Mouse (Mus musculus) liver (tissue): ENCODE measurements around the gene Ikzf3.

ENCODE experiments used
- DNase-seq: peaks from one replicate; pipeline ENCODE4 v3.0.0-alpha.2; 2020; ENCODE audit warnings: mixed read lengths

Ikzf3 gene

DNA sequence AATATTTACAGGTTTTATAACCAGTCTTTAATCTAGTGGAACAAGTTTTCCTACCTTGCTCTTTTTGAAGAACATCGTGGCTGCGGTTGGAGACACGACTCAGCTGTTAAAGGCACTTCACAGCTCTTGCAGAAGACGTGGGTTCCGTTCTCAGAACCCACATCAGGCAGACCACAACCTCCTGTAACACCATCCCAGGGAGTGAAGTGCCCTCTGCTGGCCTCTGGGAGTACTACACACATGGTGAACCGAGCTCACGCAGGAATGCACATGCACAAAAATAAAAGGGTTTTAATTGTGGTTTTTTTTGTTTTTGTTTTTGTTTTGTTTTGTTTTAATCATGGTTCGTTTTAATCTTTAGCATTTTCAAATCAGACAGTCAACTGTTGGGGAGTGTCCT, 22.5 kb upstream of the Ikzf3 start:
- DNase-seq, result peak; percentile 42

DNA sequence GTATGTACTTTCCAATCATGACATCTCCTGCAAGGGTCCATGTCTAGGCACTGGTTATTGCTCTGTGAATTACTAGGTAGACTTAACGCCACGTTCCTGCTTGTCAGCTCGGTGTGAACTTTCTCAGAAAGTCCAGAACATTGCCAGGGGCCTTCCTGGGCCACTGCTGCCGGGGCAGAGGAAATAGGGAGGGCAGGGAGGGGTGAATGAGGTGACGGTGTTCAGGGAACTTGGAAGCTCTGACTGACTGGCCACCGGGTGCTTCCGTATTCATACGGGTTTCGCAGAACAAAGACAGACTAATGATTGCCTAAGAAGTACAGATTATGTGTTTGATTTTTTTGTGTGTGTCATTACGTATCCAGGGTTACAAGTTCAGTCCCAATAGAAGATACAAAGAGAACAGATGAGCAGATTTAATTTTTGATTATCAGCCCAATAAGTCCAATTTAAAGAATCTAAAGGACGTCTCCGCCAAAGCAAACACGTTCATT, 18.1 kb upstream of the Ikzf3 start:
- no peak for DNase-seq

DNA sequence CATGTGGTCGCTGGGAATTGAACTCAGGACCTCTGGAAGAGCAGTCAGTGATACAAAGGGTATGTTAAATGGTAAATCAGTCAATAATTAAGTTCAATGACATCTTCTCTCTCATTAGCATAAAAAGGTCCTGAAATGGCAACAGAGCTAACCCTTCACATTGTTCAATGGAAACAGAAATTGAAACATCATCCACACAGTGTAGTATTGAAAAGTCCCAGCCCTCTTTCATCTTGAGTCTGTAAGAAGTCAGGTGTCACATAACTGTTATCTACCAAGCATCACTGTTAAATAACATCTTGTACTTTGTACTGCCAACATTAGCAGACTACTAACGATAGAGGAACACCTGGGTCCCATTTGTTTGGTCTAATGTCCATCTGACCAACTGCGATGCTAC, 17.2 kb upstream of the Ikzf3 start:
- DNase-seq, result no peak

DNA sequence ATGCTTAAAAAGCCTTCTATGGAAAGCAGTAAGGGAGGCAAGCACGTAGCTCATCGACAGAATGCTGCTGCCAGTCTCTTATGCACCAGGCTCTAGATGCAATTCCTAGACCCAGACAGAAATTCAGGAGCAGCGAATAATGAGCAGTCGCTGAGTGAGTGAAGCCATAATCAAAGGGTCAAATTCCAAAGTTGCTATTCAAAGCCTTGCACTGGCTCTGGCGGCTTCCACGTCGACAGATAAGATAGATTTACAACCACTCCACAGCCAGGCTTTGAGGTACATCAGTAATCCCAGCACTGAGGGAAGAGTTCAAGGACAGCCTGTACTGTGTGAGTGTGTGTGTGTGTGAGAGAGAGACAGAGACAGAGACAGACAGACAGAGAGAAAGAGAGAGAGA, 15.1 kb upstream of the Ikzf3 start:
- DNase-seq, result no peak

DNA sequence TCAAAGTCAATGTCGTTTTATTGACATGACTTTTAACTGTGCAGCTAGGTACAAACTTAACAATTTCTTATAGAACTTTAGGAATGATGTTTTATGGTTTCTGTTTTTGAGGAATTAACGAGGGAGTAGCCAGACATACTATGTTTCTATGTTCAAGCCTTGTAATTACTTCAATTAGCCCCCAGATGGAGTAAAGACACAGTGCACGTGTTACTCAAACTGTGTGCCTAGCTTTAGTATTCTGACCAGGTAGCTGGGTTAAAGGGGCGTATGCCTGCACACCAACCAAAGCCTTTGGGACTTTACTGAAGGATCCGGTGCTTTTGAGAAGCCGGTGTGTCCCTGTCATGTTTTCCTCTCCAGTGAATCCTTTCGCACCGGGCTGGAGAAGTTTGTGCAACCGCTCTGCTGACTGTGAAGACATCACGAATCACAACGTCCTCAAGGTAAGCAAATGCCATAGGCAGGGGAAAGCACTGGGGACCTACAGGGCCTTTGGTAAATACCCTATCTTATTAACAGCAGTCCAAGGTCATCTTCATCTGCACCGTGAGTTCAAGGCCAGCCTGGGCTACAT, 9.4 kb upstream of the Ikzf3 start:
- DNase-seq, result no peak

DNA sequence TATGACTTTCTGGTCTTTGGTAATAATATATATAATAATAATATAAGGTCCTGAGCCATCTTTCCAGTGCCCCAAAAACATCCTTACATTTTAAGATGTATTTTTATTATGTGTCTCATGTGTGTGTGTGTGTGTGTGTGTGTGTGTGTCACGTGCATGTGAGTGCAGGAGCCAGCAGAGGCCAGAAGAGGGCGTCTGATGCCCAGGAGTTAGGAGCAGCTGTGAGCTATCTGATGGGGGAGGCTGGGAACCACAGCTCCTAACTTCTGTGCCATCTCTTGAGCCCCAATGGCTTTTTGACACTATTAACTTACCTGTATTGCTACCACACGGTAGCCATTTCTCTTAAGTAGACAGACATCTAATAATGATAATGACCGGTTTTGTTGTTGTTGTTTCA, 8.1 kb upstream of the Ikzf3 start:
- DNase-seq, result no peak

DNA sequence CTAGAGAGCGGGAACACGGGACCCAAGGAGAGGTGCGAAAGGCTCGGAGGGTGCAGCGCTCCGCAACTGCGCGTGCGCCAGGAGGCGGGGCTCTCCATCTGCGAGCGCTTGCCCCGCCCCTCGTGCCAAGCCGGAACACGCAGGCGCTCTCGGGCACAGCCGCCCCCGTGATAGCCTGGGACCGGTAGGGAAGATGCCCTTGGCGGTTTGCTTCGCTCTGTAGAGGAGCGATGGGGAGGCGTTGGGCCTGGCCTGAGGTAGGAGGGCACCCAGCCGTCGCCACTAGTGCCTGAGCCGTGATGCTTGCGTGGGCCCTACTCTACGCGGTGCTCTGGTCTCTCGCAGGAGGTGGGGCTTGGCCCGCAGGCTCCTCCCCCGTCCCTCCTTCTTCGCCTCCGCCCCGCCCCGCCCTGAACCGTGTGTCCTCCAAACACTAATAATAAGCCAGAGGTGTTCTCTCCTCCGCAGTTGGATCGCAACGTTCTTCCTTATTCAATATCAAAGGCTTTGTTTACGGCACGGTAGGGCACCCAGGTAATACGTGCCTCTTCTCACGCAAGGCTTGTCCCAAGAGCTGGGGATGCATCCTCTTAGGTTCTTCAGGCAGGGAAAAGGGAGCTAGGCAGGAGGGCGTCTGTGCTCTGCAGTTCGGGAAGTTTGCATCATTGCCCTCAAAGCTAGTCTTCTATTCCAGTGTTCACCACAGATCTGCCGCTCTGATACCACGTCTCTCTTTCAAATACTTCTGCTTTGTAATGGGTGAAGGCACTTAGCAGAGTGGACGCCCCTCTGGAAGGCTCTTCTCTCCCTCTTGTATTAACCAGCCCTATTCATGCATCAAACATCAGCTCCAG, 5.4 kb upstream of the Ikzf3 start, which contains the start of gene Zpbp2:
Gene Zpbp2, plus strand, starts transcription at position 123 of the 854 bp plus-strand sequence.
- DNase-seq, result peak; percentile 95

DNA sequence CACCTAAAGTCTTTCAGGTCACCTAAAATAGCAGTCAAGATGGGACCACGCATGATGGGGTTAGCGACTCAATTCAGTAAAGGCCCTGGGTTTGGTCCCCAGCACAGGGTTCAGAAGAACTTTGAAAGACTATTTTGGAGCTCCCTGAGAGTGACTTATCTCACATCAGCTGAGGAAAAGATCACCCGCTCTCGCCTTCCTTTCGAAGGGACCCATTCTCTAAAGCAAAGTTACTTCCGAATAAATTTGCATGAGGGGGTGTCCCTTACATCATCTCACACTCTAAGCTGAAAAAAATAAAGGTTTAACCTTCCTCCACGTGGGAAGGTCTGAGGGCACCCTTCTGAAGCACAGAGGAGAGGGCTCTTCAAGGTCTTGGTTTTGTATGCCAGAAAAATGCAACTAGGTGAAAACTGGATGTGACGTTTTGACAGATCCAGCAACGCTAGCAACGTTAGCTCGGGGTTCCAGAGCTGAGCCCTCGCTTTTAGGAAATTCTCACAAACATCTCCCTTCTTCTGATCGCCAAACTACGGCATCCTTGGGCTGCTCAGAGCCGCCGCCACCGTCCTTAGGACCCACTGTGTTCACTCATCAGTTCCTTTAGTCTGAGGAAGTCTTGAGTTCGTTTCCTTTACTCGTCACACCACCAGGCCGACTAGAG, 4.6 kb upstream of the Ikzf3 start:
- no peak for DNase-seq

DNA sequence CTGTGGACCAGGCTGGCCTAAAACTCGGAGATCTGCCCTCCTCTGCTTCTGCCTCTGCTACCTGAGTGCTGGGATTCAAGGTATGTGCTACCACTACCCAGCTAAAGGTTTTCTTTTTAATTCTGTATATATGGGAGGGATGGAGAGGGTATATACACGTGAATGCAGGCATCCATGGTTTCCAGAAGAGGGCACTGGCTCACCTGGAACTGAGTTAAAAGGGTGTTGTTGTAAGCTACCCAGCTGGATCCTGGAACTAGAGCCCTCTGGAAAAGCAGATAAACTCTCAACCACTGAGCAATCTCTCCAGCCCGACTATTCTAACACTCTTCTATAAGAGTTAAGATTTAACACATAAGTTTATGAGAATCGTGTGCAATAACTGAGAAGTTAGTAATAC, 3.5 kb upstream of the Ikzf3 start:
- no peak for DNase-seq

DNA sequence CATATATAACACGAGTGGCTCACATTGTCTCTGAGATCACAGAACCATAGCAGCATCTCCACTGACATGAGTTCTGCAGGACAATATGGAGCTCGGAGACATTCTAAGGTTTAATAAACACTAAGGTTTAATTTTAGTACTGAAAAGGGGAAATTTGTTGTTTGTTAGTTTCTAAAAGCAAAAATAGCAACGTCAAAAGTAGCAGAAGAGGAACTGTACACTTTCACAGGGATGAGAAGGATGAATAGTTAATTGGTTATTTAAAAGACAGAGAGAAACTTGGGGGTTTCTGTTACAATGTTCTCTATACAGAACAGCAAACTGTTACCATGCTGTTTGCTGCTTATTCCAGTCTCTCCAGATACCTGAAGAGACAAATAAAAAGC, 1.5 kb upstream of the Ikzf3 start:
- no peak for DNase-seq

DNA sequence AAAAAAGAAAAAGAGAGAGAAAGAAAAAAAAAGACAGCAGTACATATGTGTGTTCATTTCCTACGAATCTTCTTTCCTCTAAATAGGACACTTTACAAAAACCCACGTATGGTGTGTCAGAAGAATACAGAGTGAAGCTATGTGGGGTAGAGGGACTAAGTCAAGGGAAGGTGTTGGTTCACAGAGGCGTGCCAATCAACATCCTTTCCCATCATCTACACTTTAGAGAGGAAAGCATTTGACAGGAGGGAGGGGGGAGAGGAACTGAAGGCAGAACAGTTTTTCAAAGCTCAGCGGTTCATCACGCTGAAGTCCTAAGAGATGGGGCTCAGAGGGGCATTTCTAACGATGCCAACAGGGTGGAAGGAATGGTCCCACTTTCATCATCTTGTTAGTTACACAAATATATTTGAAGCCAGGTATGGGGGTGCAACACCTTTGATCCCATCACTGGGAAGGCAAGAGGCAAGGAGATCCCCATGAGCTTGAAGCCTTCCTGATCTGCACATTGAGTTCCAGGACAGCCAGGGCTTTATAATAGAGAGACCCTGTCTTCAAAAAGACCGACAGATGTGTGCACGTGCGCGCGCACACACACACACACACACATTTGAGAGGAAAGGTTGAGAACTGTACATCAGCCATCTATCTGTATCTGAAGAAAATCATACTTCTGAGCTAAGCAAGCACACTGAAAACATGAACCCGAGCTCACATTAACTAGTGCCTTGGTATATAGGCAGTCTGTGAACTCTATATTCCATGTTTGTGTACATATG, 887 bp upstream of the Ikzf3 start:
- no peak for DNase-seq

DNA sequence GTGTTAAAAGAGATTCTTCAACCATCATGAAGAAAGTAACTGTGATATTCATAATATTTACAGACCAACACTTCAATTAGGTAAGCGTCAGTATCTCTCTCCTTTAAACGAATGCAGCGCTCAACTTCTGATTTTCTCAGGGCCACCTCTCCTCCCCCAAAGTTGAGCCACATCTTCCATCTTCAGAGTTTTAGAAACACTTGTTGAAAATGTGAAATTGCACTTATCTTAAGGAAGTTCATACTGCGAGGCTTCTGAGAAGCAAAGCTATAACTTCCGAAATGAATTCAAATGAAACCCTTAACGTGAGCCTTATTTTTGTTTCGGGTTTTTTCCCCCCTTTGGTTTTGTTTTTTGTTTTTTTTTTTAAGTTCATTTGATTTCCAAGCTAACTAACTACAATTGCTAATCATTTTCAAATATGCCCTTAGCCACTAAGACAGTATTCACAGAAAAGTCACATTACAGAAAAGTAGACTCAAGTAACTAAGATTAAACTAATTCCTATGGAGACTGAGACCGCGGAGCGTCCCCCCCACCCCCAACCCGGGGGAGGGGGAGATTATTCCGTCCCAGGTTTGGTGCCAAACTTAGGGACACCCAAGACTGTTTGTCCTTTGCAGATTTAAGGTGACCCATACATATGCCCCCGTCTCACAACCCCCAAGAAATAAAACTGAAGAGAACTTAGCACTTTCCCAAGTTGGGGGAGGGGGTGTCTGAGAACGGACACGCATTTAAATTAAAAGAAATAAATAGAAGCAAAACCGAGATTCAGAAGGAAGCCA, 747 bp downstream of the Ikzf3 start:
- DNase-seq, result no peak

DNA sequence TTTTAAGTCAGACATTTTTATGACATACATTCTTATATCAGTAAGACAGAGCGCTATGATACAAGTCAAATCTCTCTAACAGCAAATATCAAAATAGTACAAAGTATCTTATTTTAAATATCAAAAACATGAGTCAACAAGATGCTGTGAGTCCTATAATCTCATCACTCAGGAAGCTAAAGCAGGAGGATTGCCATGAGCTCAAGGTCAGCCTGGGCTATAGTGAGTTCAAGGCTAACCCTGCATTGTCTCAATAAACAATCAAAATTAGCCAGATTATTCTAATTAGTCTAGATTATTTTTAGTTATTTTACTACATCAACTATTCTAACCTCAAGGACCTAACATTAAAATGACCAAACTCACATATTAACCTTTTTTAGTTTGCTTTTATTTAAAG, 2.4 kb downstream of the Ikzf3 start:
- DNase-seq, result no peak

DNA sequence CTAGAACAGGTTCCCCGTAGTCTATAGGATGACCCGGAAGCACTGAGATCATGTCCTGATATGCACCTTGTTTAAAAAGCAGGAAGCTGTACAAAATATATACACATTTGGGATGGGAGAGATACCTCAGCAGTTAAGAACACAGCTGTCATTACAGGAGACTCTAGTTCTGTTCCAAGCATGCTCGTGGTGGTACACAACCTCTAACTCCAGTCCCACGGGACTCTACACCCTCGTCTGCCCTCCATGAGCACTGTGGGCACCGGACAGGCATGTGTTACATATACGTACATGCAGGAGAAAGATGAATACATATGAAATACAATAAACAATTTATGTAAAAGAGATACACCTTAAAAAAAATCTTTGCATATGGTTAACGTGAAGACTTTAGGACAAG, 3.3 kb downstream of the Ikzf3 start:
- no peak for DNase-seq

DNA sequence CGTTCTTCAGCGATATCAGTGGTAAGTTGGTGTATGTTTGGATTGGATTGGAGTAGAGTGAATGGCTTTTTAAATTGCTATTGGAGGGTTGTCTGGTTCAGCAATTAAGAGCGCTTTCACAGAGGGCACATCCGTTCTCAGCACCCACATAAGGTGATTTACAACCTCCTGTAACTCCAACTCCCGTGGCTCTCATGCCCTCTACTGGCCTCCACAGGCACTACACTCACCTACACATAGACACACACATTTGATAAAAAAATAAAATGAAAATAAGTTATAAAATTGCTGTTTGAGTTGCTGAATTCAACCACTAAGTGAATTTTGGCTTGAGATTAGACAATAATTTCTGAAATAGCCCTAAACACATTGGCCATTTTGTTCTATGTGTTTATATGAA, 5.5 kb downstream of the Ikzf3 start:
- DNase-seq, result peak; percentile 15

DNA sequence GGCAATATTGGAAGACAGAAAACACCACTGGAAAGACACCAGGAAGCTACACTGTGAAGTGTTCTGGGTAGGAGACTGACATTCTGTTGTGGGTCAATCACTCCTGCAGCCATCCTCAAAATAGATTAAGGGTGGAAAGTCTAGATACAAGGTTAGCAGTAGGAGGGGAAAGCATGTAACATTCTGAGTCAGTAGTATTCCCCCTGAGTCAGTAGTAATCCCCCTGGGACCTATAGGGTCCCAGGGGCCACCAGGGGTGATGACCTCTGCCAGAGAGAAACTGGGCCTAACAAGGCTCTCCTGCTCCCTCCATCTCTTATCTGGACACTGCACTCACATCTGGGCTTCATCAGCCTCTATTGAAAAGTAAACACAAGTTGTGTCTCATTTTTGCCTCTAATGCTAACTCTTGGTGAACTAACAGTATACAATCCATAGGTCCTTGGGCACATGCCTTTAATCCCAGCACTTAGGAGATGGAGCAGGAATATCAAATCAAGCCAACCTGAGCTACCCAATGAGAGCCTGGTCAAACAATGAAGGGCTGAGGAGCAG, 8.3 kb downstream of the Ikzf3 start:
- DNase-seq, result no peak

DNA sequence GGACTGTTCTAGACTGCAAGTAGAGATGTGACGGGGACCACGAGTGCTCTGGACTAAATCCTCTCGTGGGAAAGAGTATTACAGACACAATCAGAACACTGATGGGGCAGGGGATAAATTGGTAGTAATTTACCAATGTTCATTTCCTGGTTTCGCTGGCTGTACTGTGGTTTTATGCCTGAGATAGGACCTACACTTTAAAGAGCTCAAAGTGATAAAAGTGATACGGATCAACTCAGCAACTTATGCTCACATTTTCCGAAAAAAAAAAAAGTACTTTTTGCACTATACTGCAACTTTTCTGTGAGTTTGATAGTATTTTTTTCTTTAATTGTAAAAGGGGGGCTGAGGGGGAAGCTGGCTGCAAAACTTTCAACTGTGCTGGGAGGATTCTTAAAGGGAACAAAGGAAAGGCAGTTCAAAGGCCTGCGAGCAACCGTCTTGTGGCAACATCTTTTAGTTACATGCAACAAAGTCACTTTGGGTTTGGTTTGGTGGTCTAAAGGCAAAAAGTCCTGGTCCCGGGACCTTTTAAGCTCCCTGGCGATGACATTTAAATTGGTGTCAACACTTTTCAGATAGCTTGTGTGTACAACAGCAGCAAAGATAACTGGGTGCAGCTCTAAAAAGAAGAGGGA, 18.9 kb downstream of the Ikzf3 start:
- DNase-seq, result no peak

DNA sequence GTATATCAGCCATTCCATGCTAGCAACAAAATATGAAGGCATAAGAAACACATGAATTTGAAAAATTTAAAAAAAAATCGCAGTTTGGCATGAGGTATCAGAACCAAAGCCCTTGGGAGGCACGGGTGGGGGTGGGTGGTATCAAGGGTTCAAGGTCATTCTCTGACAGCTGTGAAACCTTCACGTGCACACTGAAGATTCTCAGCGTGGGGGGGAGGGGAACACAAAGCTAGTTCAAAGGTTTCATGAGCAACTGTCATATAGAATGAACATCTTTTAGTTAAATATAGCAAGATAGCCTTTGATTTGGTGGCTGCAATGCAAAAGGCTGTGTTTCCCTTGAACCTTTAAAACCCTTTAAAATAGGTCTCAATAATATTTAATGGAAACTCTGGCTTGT, 20.7 kb downstream of the Ikzf3 start:
- no peak for DNase-seq

DNA sequence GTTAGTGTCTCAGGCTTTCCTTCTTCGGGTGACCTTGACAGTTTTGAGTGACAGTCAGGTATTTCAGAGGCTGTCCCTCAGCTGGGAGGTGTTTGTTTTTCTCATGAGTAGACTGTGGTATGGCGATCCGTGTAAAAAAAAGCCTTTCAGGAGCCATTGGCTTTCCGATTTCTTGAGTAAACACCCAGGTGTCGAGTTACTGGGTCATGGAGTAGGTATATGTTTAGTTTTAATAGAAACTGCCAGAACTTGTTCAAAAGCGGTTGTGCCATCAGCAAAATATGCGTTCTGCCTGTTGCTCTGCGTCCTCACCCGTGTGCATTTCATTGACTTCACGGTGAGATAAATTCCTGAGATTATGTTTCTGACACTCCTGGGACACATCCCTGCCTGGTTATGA, 25.4 kb downstream of the Ikzf3 start:
- no peak for DNase-seq

DNA sequence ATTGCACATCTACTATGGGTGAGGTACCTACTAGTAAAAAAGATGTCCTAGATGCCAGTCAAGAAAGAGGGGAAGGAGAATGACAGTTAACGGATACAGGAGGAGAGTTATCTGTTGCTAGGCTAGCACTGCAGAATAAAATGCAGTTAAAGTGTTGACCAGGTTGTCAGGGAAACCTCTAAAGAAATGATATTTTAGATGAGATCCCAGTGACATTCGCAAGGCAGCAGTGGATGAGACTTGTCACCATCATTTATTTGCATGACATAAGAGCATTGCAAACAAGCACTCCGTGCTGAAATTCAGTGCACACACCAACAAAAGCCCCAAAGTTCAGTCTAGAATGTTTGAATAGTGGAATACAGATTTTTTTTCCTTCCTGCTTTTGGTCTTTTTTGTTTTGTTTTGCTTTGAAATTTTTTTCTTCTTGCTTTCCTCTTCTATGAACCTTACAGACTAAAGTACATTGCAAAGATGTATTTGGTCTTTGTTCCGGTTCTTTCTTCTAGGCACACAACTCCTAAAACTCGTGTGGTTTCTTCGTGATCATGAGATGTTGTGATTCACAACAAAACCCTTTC, 32.4 kb downstream of the Ikzf3 start:
- DNase-seq, result no peak

DNA sequence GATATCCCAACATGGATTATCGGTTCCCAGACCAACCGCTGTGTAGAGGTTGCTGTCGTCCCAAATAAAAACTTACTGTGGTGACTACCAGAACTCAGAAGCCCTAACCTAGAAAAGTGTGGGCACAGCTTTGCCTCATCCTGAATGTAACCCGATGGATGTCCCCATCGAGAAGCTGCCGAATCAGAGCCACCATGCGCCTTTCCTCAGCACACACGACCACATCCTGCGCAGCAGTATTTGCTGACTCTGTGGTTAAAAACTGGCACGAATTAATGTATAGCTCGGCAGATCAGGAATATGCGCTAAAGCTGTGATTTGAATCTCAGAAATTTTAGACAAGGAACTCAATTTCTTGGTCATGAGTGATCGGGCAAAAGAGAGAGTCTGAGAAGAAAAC, 33.0 kb downstream of the Ikzf3 start:
- DNase-seq, result no peak
